Mouse (Mus musculus): ENCODE results near the gene Cntnap5b.
A peak's percentile ranks its signal among the peaks of the same experiment; 100 is the strongest.
"Not testable (repeated sequence)": the region's sequence is repeated elsewhere in the genome, so short reads cannot be mapped to it uniquely, and the experiment has no call there.

Cntnap5b gene

DNA sequence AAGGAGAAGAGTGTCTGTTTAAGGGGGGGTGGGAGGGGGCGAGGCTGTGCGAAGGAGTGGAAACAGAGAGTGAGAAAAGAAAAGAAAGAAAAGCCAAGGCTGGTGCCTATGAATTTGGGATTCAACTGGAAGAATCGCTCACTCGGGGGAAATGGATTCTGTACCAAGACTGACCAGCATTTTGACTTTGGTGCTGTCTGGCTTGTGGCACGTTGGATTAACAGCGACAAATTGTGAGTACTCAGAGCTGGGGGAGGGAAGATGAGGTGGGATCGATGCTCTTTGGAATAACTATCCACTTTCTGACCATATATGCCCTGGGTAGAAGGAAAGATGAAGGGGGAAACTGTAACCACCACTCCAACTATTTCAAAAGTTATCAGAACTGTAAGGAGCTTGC lies at the start of gene Cntnap5b:
TSS of gene Cntnap5b (plus strand) at position 152 of the 400 bp plus-strand sequence.
- no peak for DNase-seq (ENCODE audit: low spot score in 2 of 2)

DNA sequence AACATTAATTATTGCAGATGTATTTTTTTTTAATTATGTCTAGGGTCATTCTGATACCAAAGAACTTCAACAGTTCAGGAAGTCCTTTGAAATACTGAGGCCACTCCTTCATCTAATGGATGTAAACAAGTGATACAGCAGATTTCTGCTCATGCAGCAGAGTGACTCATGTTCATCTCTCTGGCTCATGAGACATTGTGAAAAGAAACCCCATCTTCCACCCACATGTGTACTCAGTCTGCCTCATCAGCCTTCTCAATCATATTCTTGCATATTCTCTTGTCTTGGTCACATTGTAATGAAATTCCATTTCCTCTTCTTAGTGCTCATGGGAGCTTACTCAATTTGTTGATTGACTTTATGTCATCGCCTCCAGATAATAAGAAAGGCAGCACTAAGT lies 12.6 kb upstream of the Cntnap5b start:
- DNase-seq (ENCODE audit: low spot score in 2 of 2): no peak

DNA sequence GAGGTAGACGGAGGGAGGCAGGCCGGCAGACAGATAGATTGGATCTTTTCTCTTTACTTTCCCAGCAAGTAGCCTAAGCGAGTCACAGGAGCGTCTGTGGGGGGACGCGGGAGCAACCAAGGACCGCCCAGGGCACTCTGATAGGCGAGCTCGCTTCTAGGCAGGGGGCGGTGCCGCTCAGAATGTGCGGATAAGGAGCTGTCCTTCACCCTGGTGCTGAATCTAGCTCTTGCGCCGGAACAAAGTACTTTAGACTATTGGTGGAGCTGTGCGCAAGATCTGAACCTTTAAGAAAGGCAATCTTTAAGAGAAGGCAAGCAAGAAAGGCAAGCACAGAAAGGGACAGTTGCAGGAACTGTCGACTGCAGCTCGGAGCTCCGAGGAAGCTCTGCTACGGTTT lies 382 bp upstream of the Cntnap5b start:
- peak; percentile 75 to 79 for DNase-seq (ENCODE audit: low spot score in 2 of 2)

DNA sequence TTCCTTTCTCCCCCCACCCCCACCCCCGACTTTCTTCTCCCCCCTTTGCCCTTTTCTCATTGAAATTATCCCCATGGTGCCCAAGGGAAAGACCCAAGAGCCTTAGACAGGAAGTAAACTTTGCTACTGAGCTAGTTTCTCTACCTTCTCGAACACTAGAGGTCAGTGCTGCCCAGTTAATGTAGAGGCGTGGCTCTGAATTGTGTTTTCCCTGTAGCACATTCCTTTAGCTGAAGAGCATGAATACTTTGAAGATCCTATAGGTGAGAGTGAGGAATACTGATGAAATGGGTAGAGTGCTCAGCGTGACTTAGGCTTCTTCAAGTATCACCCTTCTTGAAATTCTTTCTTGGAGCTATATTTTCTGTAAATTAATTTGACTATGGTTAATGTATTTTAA lies 1.6 kb downstream of the Cntnap5b start:
- peak; percentile 69 to 73 for DNase-seq (ENCODE audit: low spot score in 2 of 2)

DNA sequence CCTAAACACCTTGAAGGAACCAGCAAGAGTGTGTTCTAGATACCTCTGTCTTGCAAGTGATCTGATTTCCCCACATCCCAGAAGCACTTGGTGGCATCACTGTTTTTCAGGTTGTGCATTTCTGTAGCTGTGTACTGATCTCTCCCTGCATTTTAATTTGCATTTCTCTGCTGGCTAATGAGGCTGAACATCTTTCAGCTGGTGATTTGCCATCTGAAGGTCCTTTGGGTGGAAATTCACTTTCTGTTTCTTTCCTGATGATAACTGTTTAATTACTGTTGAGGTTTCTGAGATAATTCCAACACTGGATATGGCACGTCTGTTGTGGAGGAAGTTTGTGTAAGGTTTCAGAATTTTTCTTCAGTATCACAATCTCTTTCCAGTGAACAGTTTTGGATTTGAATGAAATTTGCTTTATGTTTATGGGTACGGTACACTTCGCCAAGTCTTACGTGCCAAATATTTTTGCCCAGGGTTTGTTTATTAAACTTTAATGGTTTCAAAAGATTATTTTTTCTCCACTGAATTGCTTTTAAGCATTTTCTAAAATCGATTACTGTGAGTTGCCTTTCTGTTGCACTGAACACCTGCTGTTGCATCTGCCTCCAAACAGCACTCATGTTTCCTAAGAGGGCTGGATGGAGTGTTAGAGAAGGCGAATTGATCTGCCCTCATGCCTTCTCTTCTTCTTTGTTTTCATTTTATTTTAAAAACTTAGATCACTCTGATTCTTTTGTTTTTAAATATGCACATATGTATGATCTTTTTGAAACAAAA lies 41.0 kb downstream of the Cntnap5b start:
- no peak for DNase-seq (ENCODE audit: low spot score in 2 of 2)

DNA sequence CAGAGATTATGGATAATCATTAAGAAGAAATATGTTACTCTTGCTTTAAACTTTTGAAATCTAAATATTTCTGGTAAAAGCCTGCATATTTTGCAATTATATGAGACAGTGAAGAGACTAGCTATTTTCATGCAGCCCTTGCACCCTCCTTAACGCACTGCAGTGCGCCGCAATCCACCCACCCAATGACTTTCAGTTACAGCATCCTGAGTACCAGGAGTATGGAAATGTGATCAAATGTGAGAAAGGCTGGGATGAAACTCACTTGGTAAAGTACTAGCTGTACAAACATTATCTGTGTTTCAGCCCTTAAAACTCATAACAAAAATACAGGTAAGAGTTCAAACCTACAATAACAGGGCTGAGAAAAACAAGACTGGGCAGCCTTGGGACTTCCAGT lies 99.8 kb downstream of the Cntnap5b start:
- DNase-seq (ENCODE audit: low spot score in 2 of 2): no peak

DNA sequence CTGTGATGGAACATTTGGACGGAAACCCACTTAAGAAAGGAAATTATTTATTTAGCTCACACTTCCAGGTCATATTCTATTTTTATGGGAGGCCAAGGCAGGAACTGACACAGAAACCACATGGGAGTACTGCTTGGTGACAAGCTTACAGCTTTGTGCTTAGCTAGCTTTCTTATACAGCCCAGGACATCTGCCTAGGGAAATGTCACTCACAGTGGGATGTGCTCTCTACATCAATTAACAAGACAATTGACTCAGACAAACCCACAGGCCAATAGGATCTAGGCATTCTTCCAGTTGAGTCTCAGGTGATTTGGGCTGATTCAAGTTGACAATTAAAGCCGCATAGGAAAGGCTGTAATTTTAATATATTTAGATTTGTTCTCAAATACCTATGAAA lies 135.2 kb downstream of the Cntnap5b start:
- no peak for DNase-seq (ENCODE audit: low spot score in 2 of 2)

DNA sequence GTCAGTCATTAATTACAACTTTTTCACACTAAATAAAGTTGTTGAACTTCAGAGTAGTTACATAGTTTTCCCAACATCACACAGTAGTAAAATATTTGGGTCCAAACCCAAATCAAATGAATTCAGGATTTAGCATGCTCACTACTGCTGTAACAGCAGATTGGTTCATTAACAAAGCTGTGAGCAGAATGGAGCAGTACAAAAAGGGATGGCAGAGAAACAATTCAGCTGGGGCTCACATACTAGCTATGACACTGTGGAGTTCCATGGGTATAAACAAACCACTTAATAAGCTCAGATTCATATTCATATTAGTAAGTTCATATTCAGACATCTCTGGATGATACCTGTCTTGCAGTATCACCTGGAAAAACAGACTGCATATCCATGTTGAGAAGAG lies 170.9 kb downstream of the Cntnap5b start:
- DNase-seq (ENCODE audit: low spot score in 2 of 2): no peak

DNA sequence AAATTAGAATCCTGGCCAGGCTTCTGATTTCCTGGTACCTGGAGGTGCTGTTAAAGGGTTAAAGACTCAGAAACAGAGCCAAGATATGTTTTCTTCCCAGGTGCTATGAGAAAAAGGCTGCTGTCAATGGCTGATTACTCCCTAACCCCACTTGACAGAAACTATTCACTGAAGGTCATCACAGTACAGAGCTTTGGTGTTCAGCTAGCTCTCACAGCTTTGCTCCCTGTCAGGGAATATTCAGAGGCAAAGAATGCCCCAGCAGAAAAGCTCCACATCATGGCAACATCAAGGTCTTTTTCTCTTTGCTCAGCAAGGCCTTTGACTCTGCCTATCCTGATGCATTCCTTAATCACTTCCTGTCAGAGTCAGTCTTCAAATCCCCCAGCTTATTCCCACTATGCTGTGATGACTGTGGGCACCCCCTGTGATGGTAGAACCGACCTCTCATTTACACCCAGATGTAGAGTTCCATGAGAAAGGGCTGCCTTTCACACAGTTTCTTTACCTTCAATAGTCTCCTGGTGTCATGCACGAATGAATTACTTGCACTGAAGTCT lies 186.9 kb downstream of the Cntnap5b start:
- DNase-seq (ENCODE audit: low spot score in 2 of 2): no peak

DNA sequence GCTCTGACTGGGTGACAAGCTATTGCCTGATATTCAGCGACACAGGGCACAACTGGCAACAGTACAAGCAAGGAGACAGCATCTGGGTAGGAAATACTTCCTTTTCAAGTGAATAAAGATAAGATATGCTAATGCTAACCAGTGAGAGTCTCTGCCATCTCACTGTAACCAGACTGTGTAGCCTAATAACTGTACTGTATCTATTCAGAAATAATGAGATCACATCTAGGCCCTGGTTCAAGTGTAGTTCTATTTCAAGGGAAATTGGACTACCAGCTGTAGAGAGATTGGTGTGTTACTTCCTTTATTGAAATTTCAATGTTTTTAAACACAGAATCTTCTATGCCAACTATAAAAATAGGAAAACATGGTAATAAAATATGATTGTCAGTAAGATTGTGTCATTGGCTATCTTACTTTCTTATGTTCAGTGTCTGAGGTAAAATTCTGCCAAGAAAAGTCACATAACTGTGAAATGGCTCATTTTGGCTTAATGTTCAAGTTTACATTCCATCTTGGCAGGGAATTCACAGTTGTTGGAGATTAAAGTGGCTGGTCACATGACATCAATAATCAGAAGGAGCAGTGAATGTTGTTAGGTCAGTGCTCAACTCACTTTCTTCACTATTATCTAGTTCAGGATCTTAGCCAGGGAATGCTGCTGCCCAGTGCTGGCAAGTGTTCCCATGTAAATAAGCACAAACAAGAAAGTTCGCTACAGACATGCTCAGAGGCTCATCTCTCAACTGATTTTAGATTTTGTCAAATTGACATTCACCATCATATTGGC lies 194.9 kb downstream of the Cntnap5b start:
- DNase-seq (ENCODE audit: low spot score in 2 of 2): no peak

DNA sequence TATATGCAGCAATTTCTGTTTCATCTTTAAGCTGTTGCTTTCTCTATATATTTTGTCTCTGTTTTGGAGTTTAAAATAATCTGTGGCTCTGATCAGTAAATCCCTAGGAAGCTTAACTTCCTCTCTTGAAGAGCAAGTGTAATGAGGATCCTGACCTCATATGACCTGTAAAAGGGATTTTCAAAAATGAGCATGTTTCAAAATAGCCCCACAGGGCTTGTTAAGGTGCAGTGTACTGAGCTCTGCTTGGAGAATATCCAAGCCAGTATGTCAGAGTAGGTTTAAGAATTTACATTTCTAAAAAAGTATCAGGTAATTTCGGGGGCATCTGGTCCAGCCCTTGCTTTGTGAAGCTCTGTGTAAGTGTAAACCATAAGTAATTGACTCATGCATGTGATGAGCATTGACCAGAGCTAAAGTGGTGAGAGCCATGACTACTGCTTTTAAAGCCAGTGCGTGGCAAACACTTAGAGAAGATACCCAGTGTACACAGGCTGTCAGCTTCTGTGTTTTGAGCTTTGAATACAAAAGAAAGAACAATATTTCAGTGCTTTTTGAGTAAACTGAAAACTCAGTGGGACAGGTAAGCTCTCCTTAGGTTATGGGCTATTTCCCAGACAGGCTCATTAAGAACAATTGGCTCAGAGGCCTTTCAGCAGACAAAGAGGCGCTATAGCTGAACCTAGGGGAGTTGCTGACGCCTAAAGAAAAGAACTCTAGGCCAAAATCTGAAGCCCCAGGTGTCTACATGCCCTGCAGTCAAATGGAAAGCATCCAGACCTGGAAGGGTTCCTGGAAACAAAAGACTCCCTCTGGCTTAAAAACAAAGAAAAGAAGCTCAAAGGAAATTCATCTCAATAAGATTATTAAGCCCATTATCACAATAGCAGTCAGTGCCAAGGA lies 197.9 kb downstream of the Cntnap5b start:
- DNase-seq (ENCODE audit: low spot score in 2 of 2): no peak

DNA sequence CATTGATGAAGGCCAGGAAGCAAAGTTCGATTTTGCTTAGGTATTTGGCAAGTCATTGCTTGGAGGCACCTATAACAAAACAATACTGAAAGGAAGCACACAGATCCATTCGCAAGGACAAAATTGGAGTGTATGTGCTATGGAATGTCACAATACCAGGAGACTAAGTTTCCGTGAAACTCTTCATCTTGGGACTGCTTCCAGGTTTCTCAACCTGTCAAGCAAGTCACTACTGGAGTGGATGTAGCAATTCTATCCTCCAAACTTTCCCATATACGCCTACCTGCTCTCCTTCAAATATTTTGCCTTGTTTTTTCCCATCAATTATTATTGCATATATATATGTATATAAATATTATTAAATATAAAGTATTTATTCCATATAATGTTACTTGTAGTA lies 228.7 kb downstream of the Cntnap5b start:
- not testable (repeated sequence) for DNase-seq (ENCODE audit: low spot score in 2 of 2)

DNA sequence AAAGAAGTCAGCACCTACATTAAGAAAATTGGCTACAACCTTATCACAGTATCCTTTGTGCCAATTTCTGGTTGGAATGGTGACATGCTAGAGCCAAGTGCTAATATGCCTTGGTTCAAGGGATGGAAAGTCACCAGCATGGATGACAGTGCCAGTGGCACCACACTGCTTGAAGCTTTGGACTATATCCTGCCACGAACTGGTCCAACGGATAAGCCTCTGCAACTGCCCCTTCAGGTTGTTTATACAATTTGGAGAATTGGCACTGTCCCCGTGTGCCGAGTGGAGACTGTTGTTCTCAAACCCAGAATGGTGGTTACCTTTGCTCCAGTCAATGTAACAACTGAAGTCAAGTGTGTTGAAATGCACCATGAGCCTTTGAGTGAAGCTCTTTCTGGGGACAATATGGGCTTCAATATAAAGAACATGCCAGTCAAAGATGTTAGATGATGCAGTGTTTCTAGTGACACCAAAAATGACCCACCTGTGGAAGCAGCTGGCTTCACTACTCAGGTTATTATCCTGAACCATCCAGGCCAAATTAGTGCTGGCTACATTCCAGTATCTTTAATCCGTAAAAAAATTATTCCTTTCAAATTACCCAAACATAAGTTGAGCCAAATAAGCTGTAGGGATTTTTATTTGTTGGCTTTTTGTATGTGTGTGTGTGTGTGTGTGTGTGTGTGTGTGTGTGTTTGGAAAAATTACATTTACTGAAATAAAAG lies 233.6 kb downstream of the Cntnap5b start:
- no peak for DNase-seq (ENCODE audit: low spot score in 2 of 2)

DNA sequence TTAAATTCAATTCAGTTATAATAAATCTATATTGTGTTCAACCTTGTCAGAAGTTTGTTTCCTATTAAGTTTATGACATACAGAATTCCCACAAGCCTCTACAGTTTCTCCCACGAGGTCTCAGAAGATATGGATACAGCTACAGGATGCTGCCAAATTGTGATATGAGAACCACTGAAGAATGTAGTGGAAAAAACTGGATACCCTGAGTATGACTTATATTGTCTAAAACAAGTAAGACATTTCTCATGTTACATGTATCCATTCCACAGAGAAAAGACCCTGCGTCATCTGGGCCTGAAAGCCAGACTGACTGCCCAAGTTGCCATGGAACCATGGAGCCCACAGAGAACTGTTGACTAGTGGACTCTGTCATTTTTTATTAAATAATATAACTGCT lies 269.2 kb downstream of the Cntnap5b start:
- no peak for DNase-seq (ENCODE audit: low spot score in 2 of 2)

DNA sequence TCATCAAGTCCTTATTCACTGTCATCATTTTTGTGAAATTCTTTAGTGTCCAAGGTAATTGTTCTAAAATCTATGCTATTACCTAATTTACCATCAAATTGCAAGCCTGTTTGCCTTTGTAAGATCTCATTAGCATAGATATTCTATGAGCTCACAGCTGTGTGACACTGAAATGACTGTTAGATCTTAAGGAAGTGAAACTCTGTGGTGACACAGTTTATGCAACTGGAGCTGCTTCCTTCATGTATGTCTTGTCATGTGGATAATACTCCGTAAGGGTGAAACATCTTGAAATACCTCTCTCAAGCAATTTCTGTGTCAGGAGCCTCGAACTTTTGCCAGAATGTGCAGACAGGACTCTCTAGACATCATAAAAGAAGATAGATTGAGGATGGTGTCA lies 307.2 kb downstream of the Cntnap5b start:
- no peak for DNase-seq (ENCODE audit: low spot score in 2 of 2)

DNA sequence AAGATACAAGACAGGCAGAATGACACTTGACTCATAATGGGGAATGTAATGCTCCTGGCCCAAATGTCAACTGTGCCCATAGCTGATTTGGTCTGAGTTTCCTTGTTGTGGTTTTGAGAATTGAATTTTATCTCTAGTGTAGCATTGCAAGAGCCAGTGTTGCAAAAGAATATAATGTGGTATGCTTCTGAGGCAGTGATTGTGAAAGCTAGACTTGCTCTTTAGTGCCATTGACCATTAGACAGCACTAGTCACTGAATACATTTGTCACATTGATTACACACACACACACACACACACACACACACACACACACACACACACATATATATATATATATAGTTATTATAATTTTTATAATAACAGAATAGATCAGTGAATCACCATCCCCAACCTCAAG lies 328.0 kb downstream of the Cntnap5b start:
- no peak for DNase-seq (ENCODE audit: low spot score in 2 of 2)

DNA sequence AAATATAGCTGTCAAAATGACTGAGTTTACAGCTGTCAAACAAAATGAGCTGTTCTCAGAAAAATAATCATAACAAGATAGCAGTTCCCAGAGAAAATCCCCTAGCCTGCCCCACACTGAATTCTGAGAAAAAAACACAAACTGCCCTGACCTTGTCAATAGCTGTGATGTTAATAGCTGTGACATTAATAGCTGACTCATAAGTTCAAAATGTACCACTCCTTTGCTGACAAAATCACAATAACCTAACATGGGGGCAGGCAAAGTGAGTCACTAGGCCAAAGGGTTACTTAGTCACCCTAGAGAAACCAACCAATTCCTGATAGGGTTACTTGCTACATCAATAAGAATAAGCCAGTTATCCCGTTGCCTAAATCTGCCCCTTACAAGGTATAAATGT lies 328.5 kb downstream of the Cntnap5b start:
- no peak for DNase-seq (ENCODE audit: low spot score in 2 of 2)

DNA sequence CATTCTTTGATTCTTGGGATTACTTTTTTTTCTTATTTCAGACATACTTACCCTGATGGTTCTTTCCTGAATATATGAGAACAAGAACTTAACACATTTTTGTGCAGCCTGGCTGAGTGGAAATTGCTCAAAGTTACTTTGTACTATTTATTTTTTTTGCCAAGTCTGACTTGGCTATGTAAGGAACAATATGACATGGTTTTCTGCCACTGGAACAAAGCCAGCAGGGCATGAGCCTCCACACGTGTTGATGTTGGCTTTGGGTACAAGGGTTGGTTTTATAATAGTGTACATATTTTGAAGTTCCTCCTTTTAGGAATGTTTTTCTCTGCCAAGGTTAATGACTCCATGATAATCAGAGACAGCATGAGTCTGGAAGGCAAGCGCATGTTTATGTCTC lies 331.8 kb downstream of the Cntnap5b start:
- peak in 1 of 2 experiments; percentile 14 for DNase-seq (ENCODE audit: low spot score in 2 of 2)

DNA sequence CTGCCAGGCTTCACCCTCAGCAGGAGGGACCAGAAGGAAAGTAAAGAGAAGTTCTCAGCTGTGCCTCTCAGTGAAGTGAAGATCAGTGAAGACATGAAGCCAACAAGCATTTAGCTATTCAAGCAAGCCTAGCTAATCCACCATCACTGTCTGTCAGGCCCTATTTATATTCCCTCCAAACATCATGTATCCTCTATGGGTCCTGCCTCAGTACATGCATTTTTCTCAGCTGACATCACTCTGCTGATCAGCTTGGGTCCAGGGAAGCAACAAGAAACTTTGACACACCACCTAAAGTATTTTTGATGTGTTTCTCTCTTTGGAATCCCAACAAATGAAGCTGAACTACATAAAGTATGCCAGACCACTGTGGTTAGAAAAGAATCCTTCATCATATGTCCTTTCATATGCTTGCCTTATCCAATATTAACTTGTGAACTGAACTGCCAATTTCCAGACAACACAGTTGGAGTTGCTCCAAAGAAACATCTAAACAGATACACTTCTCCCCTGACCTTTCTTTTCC lies 349.9 kb downstream of the Cntnap5b start:
- DNase-seq (ENCODE audit: low spot score in 2 of 2): no peak

DNA sequence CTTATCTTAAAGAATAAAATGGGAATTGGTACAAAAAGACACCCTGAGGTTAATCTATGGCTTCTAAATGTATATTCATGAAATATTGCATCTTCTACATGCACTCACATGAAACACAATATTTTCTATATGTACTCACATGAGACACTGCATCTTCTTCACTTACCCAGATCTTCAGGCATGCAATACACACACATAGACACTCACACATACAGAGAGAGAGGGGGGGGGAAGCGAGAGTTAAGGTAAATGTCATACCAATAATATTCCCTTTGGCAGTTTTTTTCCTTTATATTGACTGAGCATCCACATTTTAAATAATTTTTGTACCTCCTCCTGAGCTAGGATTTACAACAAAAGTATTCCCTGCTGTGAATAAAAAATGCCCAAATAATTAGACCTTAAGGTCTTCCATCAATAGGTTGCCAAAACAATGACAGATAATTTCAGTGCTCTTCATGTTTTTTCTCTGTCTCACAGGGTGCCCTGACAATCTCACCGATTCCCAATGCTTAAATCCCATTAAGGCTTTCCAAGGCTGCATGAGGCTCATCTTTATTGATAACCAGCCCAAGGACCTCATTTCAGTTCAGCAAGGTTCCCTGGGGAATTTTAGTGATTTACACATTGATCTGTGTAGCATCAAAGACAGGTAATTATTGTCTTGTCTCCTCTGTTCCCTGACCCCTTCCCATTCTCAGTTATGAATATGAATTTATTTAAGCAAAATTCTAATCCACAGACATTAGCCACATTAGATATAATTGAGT lies 391.2 kb downstream of the Cntnap5b start:
- DNase-seq (ENCODE audit: low spot score in 2 of 2): no peak
